Mouse (Mus musculus) neural tube, embryonic 13.5 days (tissue): ENCODE measurements around the gene Krt75. TPM values are rescaled to one million over a fixed set of nuclear protein-coding genes. Genes with fewer than 3 reads are reported as not detected.

Experiments
- microRNA-seq: library from miRNA; unstranded; fragments of <30 nt; microRNA quantifications from one replicate; pipeline ENCODE4, GENCODE M21; 2016
- polyA plus RNA-seq: library from polyadenylated mRNA; unstranded; fragments of >200 nt; fragmentation: Nextera tagmentation; extraction: Ambion mirVana; gene quantifications from 2 replicates; pipeline ENCODE4 v1.2.1, GENCODE M21; 2015

Krt75 gene
- polyA plus RNA-seq, 1 experiment from 2014 or later, result 0.07 TPM

Small RNA genes within 50 kb of the gene (microRNA-seq; reads per million reads assigned to microRNA genes)
- not detected for gene Gm44393
- not detected for gene Gm44460

Other genes starting within 250 kb of the Krt75 start
- gene Krt80, start 203.7 kb downstream of the Krt75 start, polyA plus RNA-seq, result 0.08 and 0.11 TPM in 2 replicates
- gene Krt7, start 162.9 kb downstream of the Krt75 start, polyA plus RNA-seq, result 0.39 and 0.94 TPM in 2 replicates
- gene Krt87, start 135.1 kb downstream of the Krt75 start, polyA plus RNA-seq, result 0.31 and 0.33 TPM in 2 replicates
- not detected in 2 replicates for gene Krt88, start 126.2 kb downstream of the Krt75 start, polyA plus RNA-seq
- gene Krt81, start 110.2 kb downstream of the Krt75 start, polyA plus RNA-seq, result not detected in 2 replicates
- 0.14 and 0.15 TPM in 2 replicates for gene Krt86, start 100.4 kb downstream of the Krt75 start, polyA plus RNA-seq
- gene Krt83, start 82.4 kb downstream of the Krt75 start, polyA plus RNA-seq, result not detected in 2 replicates
- not detected in 2 replicates for gene Gm49425, start 56.6 kb downstream of the Krt75 start, polyA plus RNA-seq
- not detected in 2 replicates for gene Krt84, start 41.1 kb downstream of the Krt75 start, polyA plus RNA-seq
- gene Krt82, start 23.2 kb downstream of the Krt75 start, polyA plus RNA-seq, result not detected in 2 replicates
- 0.17 TPM in 1 of 2 replicates, not detected in the other for gene Krt90, start 11.0 kb downstream of the Krt75 start, polyA plus RNA-seq
- not detected in 2 replicates for gene Gm5414, start 54.3 kb upstream of the Krt75 start, polyA plus RNA-seq
- gene Gm5478, start 73.5 kb upstream of the Krt75 start, polyA plus RNA-seq, result not detected in 2 replicates
- gene Krt6b, start 106.4 kb upstream of the Krt75 start, polyA plus RNA-seq, result not detected in 2 replicates
- 0.12 TPM in 1 of 2 replicates, not detected in the other for gene Krt6a, start 120.4 kb upstream of the Krt75 start, polyA plus RNA-seq
- 1.1 and 4.4 TPM in 2 replicates for gene Krt5, start 139.0 kb upstream of the Krt75 start, polyA plus RNA-seq
- gene Krt71, start 169.2 kb upstream of the Krt75 start, polyA plus RNA-seq, result 0.34 TPM in 1 of 2 replicates, not detected in the other
- not detected in 2 replicates for gene Krt72, start 212.6 kb upstream of the Krt75 start, polyA plus RNA-seq
- gene Krt73, start 228.4 kb upstream of the Krt75 start, polyA plus RNA-seq, result 0.43 and 0.44 TPM in 2 replicates
- gene Krt2, start 244.3 kb upstream of the Krt75 start, polyA plus RNA-seq, result not detected in 2 replicates